35 mouse cellular contexts compared by ENCODE assay signal in genomic region chr17:46313135-46313715, GRCm38 (mm10). TPM values are rescaled to one million over a fixed set of nuclear protein-coding genes. Genes with fewer than 3 reads are reported as not detected.
"Had no signal": no experiment of that assay in that cellular context is flagged by ENCODE, and none has a peak within 500 bp of the region (broad histone marks: within the 10 kb centered on the region; RNA-seq: fewer than 3 reads in every experiment).

No protein-coding gene starts in this region.

- H3K4me3 ChIP-seq: heart, embryonic 12.5 days; heart, embryonic 13.5 days; heart, embryonic 15.5 days; hindbrain, embryonic 10.5 days; hindbrain, embryonic 12.5 days; hindbrain, embryonic 13.5 days; hindbrain, embryonic 15.5 days; intestine, embryonic 15.5 days; kidney, embryonic 15.5 days; layer of hippocampus, adult 2 months; left cerebral cortex, adult 2 months had no signal

- H3K27ac ChIP-seq: heart, embryonic 13.5 days; heart, embryonic 15.5 days; hindbrain, embryonic 10.5 days; hindbrain, embryonic 12.5 days; hindbrain, embryonic 13.5 days; hindbrain, embryonic 14.5 days; hindbrain, embryonic 15.5 days; hindbrain, postnatal 0 days; intestine, embryonic 15.5 days; kidney, embryonic 15.5 days; kidney, postnatal 0 days; layer of hippocampus, adult 2 months; left cerebral cortex, adult 2 months had no signal

- H3K4me2 ChIP-seq: heart, embryonic 11.5 days; heart, embryonic 12.5 days; heart, embryonic 13.5 days; heart, embryonic 15.5 days; hindbrain, embryonic 12.5 days; hindbrain, embryonic 13.5 days; hindbrain, embryonic 14.5 days; hindbrain, embryonic 15.5 days; intestine, embryonic 15.5 days; kidney, embryonic 15.5 days had no signal

- H3K9ac ChIP-seq: heart, embryonic 12.5 days; heart, embryonic 13.5 days; heart, embryonic 15.5 days; hindbrain, embryonic 12.5 days; hindbrain, embryonic 13.5 days; hindbrain, embryonic 14.5 days; hindbrain, embryonic 15.5 days; intestine, embryonic 15.5 days; kidney, embryonic 15.5 days had no signal

- H3K9me3 ChIP-seq: heart, embryonic 12.5 days; heart, embryonic 13.5 days; heart, embryonic 15.5 days; hindbrain, embryonic 10.5 days; hindbrain, embryonic 12.5 days; hindbrain, embryonic 13.5 days; hindbrain, embryonic 15.5 days; intestine, embryonic 15.5 days; kidney, embryonic 15.5 days had no signal

- H3K36me3 ChIP-seq: heart, embryonic 15.5 days; hindbrain, embryonic 15.5 days; intestine, embryonic 15.5 days; kidney, embryonic 15.5 days had no signal

- DNase-seq: heart, postnatal 10 days; heart, postnatal 14 days; heart, postnatal 36 days; heart, postnatal 4 days; kidney, adult 11 months; kidney, adult 18-20 months; kidney, adult 2 months; kidney, adult 8-10 months; kidney, adult 9 months; kidney, postnatal 10 days; kidney, postnatal 14 days; kidney, postnatal 25 days; kidney, postnatal 36 days; layer of hippocampus, adult 9-11 months; layer of hippocampus, postnatal 36 days had no signal

- H3K4me1 ChIP-seq: hindbrain, embryonic 10.5 days; hindbrain, embryonic 12.5 days; hindbrain, embryonic 13.5 days; hindbrain, embryonic 15.5 days; intestine, embryonic 15.5 days; kidney, embryonic 15.5 days had no signal

- ATAC-seq: hindbrain, embryonic 16.5 days; hindbrain, postnatal 0 days; inflammation-experienced regulatory T-cells, adult 6 months; intestine, embryonic 15.5 days; intestine, embryonic 16.5 days; intestine, postnatal 0 days had no signal

- H3K27me3 ChIP-seq: heart, embryonic 12.5 days; heart, embryonic 13.5 days; heart, embryonic 15.5 days; hindbrain, embryonic 12.5 days; hindbrain, embryonic 13.5 days; hindbrain, embryonic 15.5 days; intestine, embryonic 15.5 days; kidney, embryonic 15.5 days had no signal

RNA-seq across cellular contexts. Expression of gene Dlk2, which starts 16.0 kb away (rescaled TPM):
- polyA plus RNA-seq: inflammation-experienced regulatory T-cells, adult 6 months; kidney, embryonic 14.5 days had no signal
